Mouse (Mus musculus) embryonic fibroblast, embryonic 13.5 days (primary cell): ENCODE data around the gene Map3k14. TPM values are rescaled to one million over a fixed set of nuclear protein-coding genes. Genes with fewer than 3 reads are reported as not detected.
A peak's percentile ranks its signal among the peaks of the same experiment; 100 is the strongest.

Source experiments
- H3K27ac ChIP-seq: 2 replicates; pipeline ENCODE4 v1.5.1; 2012; ENCODE audit warnings: low read length, control low read depth, inconsistent platforms; ENCODE audit not compliant: insufficient read depth
- H3K4me1 ChIP-seq: 2 replicates; pipeline ENCODE4 v1.6.1; 2011; ENCODE audit warnings: low read length; ENCODE audit not compliant: control insufficient read depth, insufficient read depth
- H3K4me3 ChIP-seq: 2 replicates; pipeline ENCODE4 v1.5.1; 2011; ENCODE audit warnings: mild to moderate bottlenecking, control low read depth, low read length; ENCODE audit not compliant: insufficient read depth
- CTCF ChIP-seq: IDR thresholded peaks from 2 replicates; pipeline ENCODE4 v1.5.1; 2011; ENCODE audit warnings: mild to moderate bottlenecking, control low read depth, low read length, moderate library complexity, borderline replicate concordance; ENCODE audit not compliant: insufficient read depth
- POLR2A ChIP-seq: IDR thresholded peaks from 2 replicates; pipeline ENCODE4 v1.6.1; 2011; ENCODE audit warnings: low read depth, mild to moderate bottlenecking, control low read depth, low read length, moderate library complexity
- polyA plus RNA-seq: library from polyadenylated mRNA; stranded (reverse); fragments of >200 nt; gene quantifications from 2 replicates; pipeline ENCODE4 v1.2.4, GENCODE M21; 2011; ENCODE audit warnings: low read depth; ENCODE audit not compliant: missing spikeins, insufficient read length

Gene Map3k14
- polyA plus RNA-seq, 1 experiment = 8.5 TPM

GRCm38 (mm10) chr11:103248837-103249236 is 18.4 kb downstream of the Map3k14 start:
- Histone ChIP-seq H3K27ac (peak overlapping the region; percentile 19; the same call in 1 of the 2 replicates), H3K4me1 (peaks cover 20% of the 10 kb centered on the region)
- TF ChIP-seq POLR2A = no peak
- TF ChIP-seq CTCF = no peak

DNA sequence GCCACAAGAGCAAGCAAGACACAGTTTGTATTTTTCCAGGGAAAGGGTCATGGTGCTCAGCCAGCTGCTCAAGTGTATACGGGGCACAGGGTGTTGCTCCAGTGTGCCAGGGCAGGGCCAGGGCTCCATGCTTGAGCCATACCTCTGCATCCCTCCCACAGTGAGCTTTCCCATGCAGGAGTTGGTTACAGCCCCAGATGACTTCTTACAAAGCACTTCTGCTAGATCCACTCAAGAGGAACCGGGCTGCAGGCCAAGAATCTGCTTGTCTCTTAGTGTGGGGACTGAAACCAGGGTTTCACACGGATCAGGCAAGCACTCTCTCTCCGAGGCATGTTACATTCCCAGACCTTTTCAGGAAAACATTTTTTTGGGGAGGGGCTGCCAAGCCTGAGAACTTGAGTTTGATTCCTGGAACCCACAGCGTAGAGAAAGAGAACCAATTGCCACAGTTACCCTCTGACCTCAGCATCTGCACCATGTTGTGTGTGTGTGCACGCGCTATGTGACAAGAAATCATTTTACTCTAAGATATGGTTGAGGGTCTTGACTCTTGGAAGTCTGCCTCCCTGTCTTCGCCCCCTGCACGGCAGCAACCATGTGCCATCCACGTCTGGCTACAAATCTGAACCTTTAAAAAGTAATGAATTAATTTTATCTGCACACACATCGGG is 19.6 kb downstream of the Map3k14 start:
- TF ChIP-seq CTCF (no peak), POLR2A (no peak)
- H3K4me3 ChIP-seq = no peak overlapping the region
- H3K4me1 ChIP-seq = peaks cover 20% of the 10 kb centered on the region; the same call in 1 of the 2 replicates
- H3K27ac ChIP-seq = peak overlapping the region; percentile 77

More at GRCm38 (mm10) chr11:103248837-103249236, 18.4 kb downstream of the Map3k14 start:
- H3K4me3 ChIP-seq = no peak overlapping the region

DNA sequence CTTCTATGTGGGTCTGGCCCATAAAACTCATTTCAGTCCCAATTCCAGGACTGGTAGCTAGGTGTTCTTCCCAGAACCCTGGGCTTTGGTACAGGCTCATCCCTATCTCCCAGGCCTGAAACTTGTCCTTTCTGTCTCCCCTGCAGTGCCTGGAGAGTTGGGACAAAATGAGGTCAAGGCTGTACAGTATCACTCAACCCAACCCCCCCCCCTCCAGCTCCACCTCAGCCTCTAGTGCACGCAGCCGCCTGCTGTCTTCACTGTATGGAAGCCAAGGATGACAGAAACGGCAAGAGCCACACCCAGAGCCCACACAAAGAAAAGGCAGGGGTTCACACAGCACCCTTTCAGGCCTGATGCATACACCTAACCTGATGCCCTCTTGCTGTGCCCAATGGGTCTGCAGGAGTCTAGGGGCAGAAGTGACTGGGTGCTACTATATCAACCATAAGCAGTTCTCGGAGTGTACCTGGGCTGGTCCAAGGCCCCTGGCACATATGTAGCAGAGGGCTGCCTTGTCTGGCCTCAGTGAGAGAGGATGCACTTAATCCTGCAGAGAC is 20.5 kb downstream of the Map3k14 start:
- TF ChIP-seq POLR2A (no peak), CTCF (no peak)
- H3K4me1 ChIP-seq = peaks cover 20% of the 10 kb centered on the region; the same call in 1 of the 2 replicates
- peak overlapping the region; percentile 86 for H3K27ac ChIP-seq
- H3K4me3 ChIP-seq = no peak overlapping the region

GRCm38 (mm10) chr11:103246081-103246730 is 21.1 kb downstream of the Map3k14 start:
- peak overlapping the region; percentile 86 for H3K27ac ChIP-seq
- no peak overlapping the region for H3K4me3 ChIP-seq
- peaks cover 20% of the 10 kb centered on the region; the same call in 1 of the 2 replicates for H3K4me1 ChIP-seq
- TF ChIP-seq POLR2A (0 out of 2 replicates have a peak, but pooled peaks have one; percentile 28), CTCF (no peak)

DNA sequence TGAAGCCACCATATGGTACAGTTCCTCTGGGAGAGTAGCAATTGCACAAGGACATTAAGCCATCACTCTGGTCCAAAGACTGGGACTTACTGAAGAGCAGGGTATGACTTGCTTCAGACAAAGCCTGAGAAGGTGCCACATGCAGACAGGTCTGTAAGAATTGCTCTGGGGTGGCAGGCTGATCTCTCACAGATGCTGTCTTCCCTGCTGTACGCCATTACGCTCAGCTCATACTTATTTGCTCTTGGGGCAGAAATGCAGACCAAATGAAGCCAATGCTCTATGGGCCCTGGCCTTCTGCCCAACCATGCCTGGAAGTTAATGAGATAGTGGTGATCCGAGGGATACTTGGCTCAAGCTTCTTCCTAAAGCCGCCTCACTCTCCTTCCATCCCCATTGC is 22.4 kb downstream of the Map3k14 start:
- Histone ChIP-seq H3K27ac (no peak overlapping the region), H3K4me3 (no peak overlapping the region), H3K4me1 (peaks cover 20% of the 10 kb centered on the region; the same call in 1 of the 2 replicates)
- no peak for TF ChIP-seq POLR2A
- no peak for TF ChIP-seq CTCF

GRCm38 (mm10) chr11:103240740-103241139 is 26.5 kb downstream of the Map3k14 start:
- Histone ChIP-seq H3K4me3 (no peak overlapping the region), H3K27ac (no peak overlapping the region)
- TF ChIP-seq POLR2A (no peak), CTCF (no peak)

DNA sequence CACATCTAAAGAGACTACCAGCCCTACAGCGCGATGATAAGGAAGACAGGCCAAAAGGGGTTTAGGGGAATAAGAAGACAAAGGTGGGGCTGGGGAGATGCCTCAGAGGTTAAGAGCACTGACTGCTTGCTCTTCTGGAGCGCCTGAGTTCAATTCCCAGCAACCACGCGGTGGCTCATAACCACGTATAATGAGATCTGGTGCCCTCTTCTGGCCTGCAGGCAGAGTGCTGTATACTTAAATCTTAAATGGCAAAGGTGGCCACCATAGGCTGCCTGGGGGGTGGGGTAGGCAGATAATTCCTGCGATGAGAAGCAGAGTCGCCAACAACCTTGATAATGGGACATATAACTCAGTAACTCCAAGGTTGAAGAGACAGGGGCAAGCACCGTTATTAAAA is 29.5 kb downstream of the Map3k14 start:
- Histone ChIP-seq H3K4me3 (no peak overlapping the region), H3K27ac (no peak overlapping the region), H3K4me1 (no peaks in the 10 kb centered on the region)
- TF ChIP-seq CTCF (no peak), POLR2A (no peak)

More at GRCm38 (mm10) chr11:103240740-103241139, 26.5 kb downstream of the Map3k14 start:
- peaks cover under 1% of the 10 kb centered on the region; the same call in 1 of the 2 replicates for H3K4me1 ChIP-seq

- Histone ChIP-seq H3K4me1 (no peaks in the 10 kb centered on the region), H3K27ac (no peak overlapping the region), H3K4me3 (no peak overlapping the region)
- TF ChIP-seq CTCF (no peak), POLR2A (no peak)
Measured at GRCm38 (mm10) chr11:103236903-103237302, 30.4 kb downstream of the Map3k14 start.

DNA sequence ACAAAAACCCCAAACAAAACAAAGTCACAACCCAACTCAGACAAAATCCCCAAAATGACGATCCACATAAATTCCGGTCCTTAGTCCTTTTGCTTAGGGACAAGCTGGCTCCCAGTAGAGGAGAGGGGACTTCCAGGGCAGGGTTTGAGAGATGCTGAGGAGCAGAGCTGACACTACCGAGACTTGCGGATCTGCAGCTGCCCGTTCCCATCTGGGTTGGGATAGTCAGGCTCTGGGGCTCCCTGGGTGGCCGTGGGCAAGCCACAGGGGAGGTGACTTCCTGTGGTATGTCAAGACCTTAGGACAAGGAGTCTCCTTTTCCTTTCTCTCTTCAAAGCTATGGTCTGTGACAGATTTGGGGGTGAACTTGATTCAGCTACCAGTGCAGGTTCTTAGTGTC is 30.8 kb downstream of the Map3k14 start:
- Histone ChIP-seq H3K4me1 (no peaks in the 10 kb centered on the region), H3K4me3 (no peak overlapping the region), H3K27ac (no peak overlapping the region)
- TF ChIP-seq POLR2A (no peak), CTCF (no peak)

DNA sequence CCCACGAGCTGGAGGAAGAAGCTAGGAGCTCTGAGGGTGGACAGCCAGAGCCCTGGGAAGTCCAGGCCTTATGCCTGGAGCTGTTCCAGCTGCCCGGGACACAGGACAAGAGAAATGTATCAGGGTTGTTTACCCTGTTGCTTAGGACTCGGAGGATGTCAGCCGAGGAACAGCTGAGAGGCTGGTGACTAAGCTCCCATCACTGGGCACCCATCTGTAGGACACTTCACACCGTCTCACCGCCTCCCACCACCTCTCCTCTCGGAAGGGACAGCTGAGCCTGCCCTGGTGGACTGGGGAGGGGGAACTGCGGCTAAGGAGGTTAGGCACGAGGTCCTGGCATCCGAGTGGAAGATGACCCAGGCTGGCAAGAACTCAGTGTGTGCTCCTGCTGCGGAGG is 31.6 kb downstream of the Map3k14 start:
- TF ChIP-seq CTCF (no peak), POLR2A (no peak)
- Histone ChIP-seq H3K4me1 (no peaks in the 10 kb centered on the region), H3K27ac (no peak overlapping the region), H3K4me3 (no peak overlapping the region)
